Mouse (Mus musculus): ENCODE data around the gene Fbxo36. TPM values are rescaled to one million over a fixed set of nuclear protein-coding genes. Genes with fewer than 3 reads are reported as not detected.

Gene Fbxo36
- polyA plus RNA-seq, 1 experiment from 2014 or later, result 8.9 TPM

DNA sequence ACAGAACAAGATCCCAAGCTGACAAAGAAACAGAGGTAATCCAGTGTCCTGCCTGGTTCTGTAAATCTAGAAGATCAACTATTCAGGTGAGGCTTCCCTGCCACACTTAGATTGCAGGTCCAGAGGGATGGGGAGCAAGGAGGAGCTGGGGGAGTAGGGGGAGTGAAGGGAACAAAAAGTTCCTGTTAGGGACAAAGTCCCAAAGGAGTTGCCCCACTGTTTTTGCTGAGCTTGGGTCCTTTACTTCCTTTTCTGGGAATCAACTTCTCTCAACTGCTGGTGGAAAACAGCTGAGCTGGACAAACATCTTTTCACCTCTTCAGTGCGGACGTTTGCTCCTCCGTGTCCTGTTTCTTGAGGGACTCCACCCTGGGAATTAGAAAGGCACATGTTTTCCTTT, 106.3 kb downstream of the Fbxo36 start:
- H3K9me3 ChIP-seq (replicated peaks), result no peaks in the 10 kb centered on the region
- no peak overlapping the region for H3K4me3 ChIP-seq
- no peaks in the 10 kb centered on the region for H3K4me1 ChIP-seq
- no peak overlapping the region for H3K27ac ChIP-seq
- 90% methylated on average over 3 of the region's 3 CpGs for WGBS
- DNase-seq (ENCODE audit: low spot score), result no peak
- H3K36me3 ChIP-seq, result no peaks in the 10 kb centered on the region
- no peaks in the 10 kb centered on the region for H3K27me3 ChIP-seq (ENCODE audit: low read depth, poor library complexity, severe bottlenecking)

DNA sequence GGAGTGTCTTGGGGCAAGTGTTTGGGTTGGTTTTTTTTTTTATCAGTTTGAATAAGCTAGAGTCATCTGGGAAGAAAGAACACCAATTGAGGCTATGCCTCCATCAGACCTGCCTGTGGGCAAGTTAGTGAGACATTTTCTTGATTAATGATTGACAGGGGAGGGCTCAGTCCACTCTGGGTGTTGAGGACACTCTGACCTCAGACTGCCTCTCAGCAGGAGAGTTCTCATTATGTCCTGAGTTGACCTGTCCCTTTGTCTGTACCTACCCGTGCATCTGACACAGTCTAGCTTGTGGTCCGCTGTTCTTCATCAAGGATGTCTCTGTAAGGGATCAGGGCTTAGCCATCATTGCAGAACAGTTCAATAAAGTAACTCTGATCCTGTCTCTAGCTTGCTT, 107.7 kb downstream of the Fbxo36 start:
- Histone ChIP-seq H3K4me3 (no peak overlapping the region), H3K4me1 (no peaks in the 10 kb centered on the region), H3K36me3 (no peaks in the 10 kb centered on the region), H3K27me3 (ENCODE audit: low read depth, poor library complexity, severe bottlenecking) (no peaks in the 10 kb centered on the region), H3K27ac (no peak overlapping the region), H3K9me3 (replicated peaks) (no peaks in the 10 kb centered on the region)
- no peak for DNase-seq (ENCODE audit: low spot score)
- WGBS, result 81% methylated on average over 2 of the region's 2 CpGs

Other genes starting within 250 kb of the Fbxo36 start
- gene Dner, start 143.6 kb upstream of the Fbxo36 start, polyA plus RNA-seq (2016; fragmentation: Nextera tagmentation; extraction: Ambion mirVana), result 0.05 and 0.89 TPM in 2 replicates
- gene Trip12, start 675 bp downstream of the Fbxo36 start, polyA plus RNA-seq (2016; fragmentation: Nextera tagmentation; extraction: Ambion mirVana), result 67.9 and 73.9 TPM in 2 replicates
- gene Slc16a14, start 95.3 kb downstream of the Fbxo36 start, polyA plus RNA-seq (2016; fragmentation: Nextera tagmentation; extraction: Ambion mirVana), result 0.11 and 0.16 TPM in 2 replicates